Mouse (Mus musculus): ENCODE measurements around the gene Phlda2. TPM values are rescaled to one million over a fixed set of nuclear protein-coding genes. Genes with fewer than 3 reads are reported as not detected.
"Not testable (repeated sequence)": the region's sequence is repeated elsewhere in the genome, so short reads cannot be mapped to it uniquely, and the experiment has no call there.

The Phlda2 gene
- total RNA-seq (2022), result not detected

GRCm38 (mm10) chr7:143502418-143503200 is at the start of gene Phlda2:
Gene Phlda2, minus strand, starts transcription at chr7:143503150.
- DNase-seq (ENCODE audit: low spot score in 2 of 2), result no peak

- no peak for DNase-seq (ENCODE audit: low spot score in 2 of 2)
Measured at GRCm38 (mm10) chr7:143549588-143550220, 46.8 kb upstream of the Phlda2 start.

- peak; percentile 99 to 100 for DNase-seq (ENCODE audit: low spot score in 2 of 2)
Measured at GRCm38 (mm10) chr7:143548976-143549457, 46.1 kb upstream of the Phlda2 start, which contains the start of gene Nap1l4. Gene Nap1l4, minus strand, starts transcription at chr7:143549106.

- DNase-seq (ENCODE audit: low spot score in 2 of 2), result no peak
Measured at GRCm38 (mm10) chr7:143548231-143548961, 45.4 kb upstream of the Phlda2 start.

- DNase-seq (ENCODE audit: low spot score in 2 of 2), result no peak
Measured at GRCm38 (mm10) chr7:143546554-143546953, 43.6 kb upstream of the Phlda2 start.

- no peak for DNase-seq (ENCODE audit: low spot score in 2 of 2)
Measured at GRCm38 (mm10) chr7:143544368-143544767, 41.4 kb upstream of the Phlda2 start.

GRCm38 (mm10) chr7:143538671-143539070 is 35.7 kb upstream of the Phlda2 start:
- no peak for DNase-seq (ENCODE audit: low spot score in 2 of 2)

GRCm38 (mm10) chr7:143538229-143538628 is 35.3 kb upstream of the Phlda2 start:
- not testable (repeated sequence) for DNase-seq (ENCODE audit: low spot score in 2 of 2)

- no peak for DNase-seq (ENCODE audit: low spot score in 2 of 2)
Measured at GRCm38 (mm10) chr7:143536251-143536650, 33.3 kb upstream of the Phlda2 start.

GRCm38 (mm10) chr7:143533284-143533683 is 30.3 kb upstream of the Phlda2 start:
- no peak for DNase-seq (ENCODE audit: low spot score in 2 of 2)

- DNase-seq (ENCODE audit: low spot score in 2 of 2), result no peak
Measured at GRCm38 (mm10) chr7:143532410-143532809, 29.5 kb upstream of the Phlda2 start.

- no peak for DNase-seq (ENCODE audit: low spot score in 2 of 2)
Measured at GRCm38 (mm10) chr7:143519333-143519732, 16.4 kb upstream of the Phlda2 start.

- DNase-seq (ENCODE audit: low spot score in 2 of 2), result no peak
Measured at GRCm38 (mm10) chr7:143514416-143514768, 11.4 kb upstream of the Phlda2 start.

GRCm38 (mm10) chr7:143513763-143514415 is 10.9 kb upstream of the Phlda2 start:
- DNase-seq (ENCODE audit: low spot score in 2 of 2), result no peak

- no peak for DNase-seq (ENCODE audit: low spot score in 2 of 2)
Measured at GRCm38 (mm10) chr7:143511335-143511712, 8.4 kb upstream of the Phlda2 start.

GRCm38 (mm10) chr7:143510593-143511334 is 7.8 kb upstream of the Phlda2 start:
- no peak for DNase-seq (ENCODE audit: low spot score in 2 of 2)

- DNase-seq (ENCODE audit: low spot score in 2 of 2), result no peak
Measured at GRCm38 (mm10) chr7:143509566-143509965, 6.6 kb upstream of the Phlda2 start.

- no peak for DNase-seq (ENCODE audit: low spot score in 2 of 2)
Measured at GRCm38 (mm10) chr7:143506675-143507074, 3.7 kb upstream of the Phlda2 start.

GRCm38 (mm10) chr7:143506271-143506670 is 3.3 kb upstream of the Phlda2 start:
- no peak for DNase-seq (ENCODE audit: low spot score in 2 of 2)

GRCm38 (mm10) chr7:143505823-143506222 is 2.9 kb upstream of the Phlda2 start:
- peak in 1 of 2 experiments; percentile 44 for DNase-seq (ENCODE audit: low spot score in 2 of 2)

GRCm38 (mm10) chr7:143505411-143505810 is 2.5 kb upstream of the Phlda2 start:
- DNase-seq (ENCODE audit: low spot score in 2 of 2), result no peak
